22 mouse cellular contexts compared by ENCODE assay signal in the genomic region with DNA sequence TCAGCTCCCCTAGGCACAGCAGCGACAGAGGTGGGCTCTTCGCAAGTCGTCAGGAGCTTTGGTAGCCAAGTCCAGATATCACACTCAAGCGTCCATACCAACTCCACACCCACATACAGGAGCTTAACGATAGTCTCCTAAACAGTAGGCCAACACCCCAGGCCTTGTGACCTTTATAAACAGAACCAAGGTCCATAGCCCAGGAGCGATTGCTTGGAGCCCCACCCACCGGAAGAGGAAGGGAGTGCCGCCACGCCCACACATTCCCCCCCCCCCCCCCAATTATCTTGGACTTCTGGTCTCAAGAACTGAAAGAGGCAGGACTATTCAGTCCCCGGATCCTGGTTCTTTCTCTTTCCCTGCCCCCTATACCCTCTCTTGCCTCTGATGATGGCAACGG.
"Had no signal": no experiment of that assay in that cellular context is flagged by ENCODE, and none has a peak within 500 bp of the region (broad histone marks: within the 10 kb centered on the region; RNA-seq: fewer than 3 reads in every experiment).

No protein-coding gene starts in this region.

- H3K9me3 ChIP-seq: lung, embryonic 15.5 days; midbrain, embryonic 13.5 days; neural tube, embryonic 13.5 days had no signal

- H3K27ac ChIP-seq: kidney, postnatal 0 days; layer of hippocampus, adult 2 months; left cerebral cortex, adult 2 months; liver, embryonic 14.5 days; lung, embryonic 15.5 days; midbrain, embryonic 10.5 days; midbrain, embryonic 13.5 days; neural tube, embryonic 13.5 days had no signal

- H3K4me3 ChIP-seq: layer of hippocampus, adult 2 months; left cerebral cortex, adult 2 months; lung, embryonic 15.5 days; megakaryocyte, embryonic 14.5 days; midbrain, embryonic 10.5 days; midbrain, embryonic 13.5 days; myocyte; neural tube, embryonic 13.5 days had no signal

- H3K27me3 ChIP-seq: lung, embryonic 15.5 days; midbrain, embryonic 13.5 days; neural tube, embryonic 13.5 days had no signal

- ATAC-seq: midbrain, embryonic 13.5 days; midbrain, embryonic 16.5 days had no signal

- H3K4me1 ChIP-seq: lung, embryonic 15.5 days; megakaryocyte, embryonic 14.5 days; midbrain, embryonic 10.5 days; midbrain, embryonic 13.5 days; neural tube, embryonic 13.5 days had no signal

- H3K9ac ChIP-seq: liver, embryonic 14.5 days; lung, embryonic 15.5 days; midbrain, embryonic 13.5 days; neural tube, embryonic 13.5 days had no signal

- H3K36me3 ChIP-seq: lung, embryonic 15.5 days; midbrain, embryonic 10.5 days; midbrain, embryonic 13.5 days; neural tube, embryonic 13.5 days had no signal

- H3K4me2 ChIP-seq: liver, embryonic 11.5 days; lung, embryonic 15.5 days; midbrain, embryonic 13.5 days; neural tube, embryonic 13.5 days had no signal

- DNase-seq: kidney, postnatal 25 days; layer of hippocampus, adult 9-11 months; lung, adult 18-20 months; lung, postnatal 10 days; lung, postnatal 36 days; retina, postnatal 1 day; right cerebral cortex, postnatal 25 days; thymus, adult 2 months; thymus, postnatal 14 days; thymus, postnatal 4 days had no signal
